In the genomic region with DNA sequence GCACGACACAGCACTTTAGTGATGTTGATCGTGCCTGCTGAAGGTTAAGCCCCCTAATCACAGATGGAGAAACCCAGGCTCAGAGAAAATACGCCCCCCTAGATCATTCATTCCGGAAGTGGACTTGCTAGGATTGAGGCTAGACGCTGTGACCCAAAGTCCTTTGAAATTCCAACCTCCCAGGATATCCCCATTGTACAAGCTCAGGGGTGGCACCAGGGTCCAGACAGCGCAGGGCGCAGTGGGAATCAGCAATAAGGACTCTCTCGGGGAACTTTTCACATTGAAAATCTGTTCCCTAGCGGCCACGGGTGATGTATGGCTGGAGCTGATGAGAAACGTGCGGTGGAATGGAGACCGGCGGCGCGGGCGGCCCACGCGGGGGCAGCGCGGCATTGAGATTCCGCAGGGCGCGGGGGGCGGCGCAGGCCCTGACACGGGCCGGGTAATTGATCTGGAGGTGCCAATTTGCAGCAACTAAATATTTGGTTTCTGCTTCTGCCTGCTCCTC, we compare ENCODE assay signal across 8 mouse cellular contexts. TPM values are rescaled to one million over a fixed set of nuclear protein-coding genes. Genes with fewer than 3 reads are reported as not detected.
DNase-seq lines count a peak whose midpoint lies in the region; ATAC-seq and TF ChIP-seq lines count a peak whose summit lies in the region.

No protein-coding gene starts in this region.

- DNase-seq in kidney, postnatal 36 days = no peak
- no peak for DNase-seq in frontal cortex, postnatal 36 days (ENCODE audit: low spot score in 2 of 2)
- DNase-seq in spleen, postnatal 10 days (ENCODE audit: low spot score in 2 of 2) = no peak
- no peak for DNase-seq in lung, postnatal 14 days

- peak overlapping the region; percentile 79 for H3K4me2 ChIP-seq in kidney, embryonic 16.5 days (replicated peaks; ENCODE audit: low read depth, low read length)
- H3K4me2 ChIP-seq in intestine, postnatal 0 days (replicated peaks; ENCODE audit: low read depth) = peak overlapping the region; percentile 65
- H3K4me2 ChIP-seq in neural tube, embryonic 12.5 days (replicated peaks) = peak overlapping the region; percentile 71

- H3K27me3 ChIP-seq in kidney, embryonic 16.5 days (ENCODE audit: insufficient read depth, low read length) = peaks cover 31% of the 10 kb centered on the region
- peaks cover 36% of the 10 kb centered on the region for H3K27me3 ChIP-seq in intestine, postnatal 0 days (replicated peaks; ENCODE audit: control insufficient read depth, insufficient read depth, low read length)
- H3K27me3 ChIP-seq in neural tube, embryonic 12.5 days (replicated peaks) = peaks cover 45% of the 10 kb centered on the region

- peaks cover 8% of the 10 kb centered on the region for H3K36me3 ChIP-seq in kidney, embryonic 16.5 days (ENCODE audit: insufficient read depth, low read length)
- H3K36me3 ChIP-seq in intestine, postnatal 0 days (ENCODE audit: control insufficient read depth, insufficient read depth) = peaks cover 7% of the 10 kb centered on the region; the same call in 1 of the 2 replicates
- peaks cover 7% of the 10 kb centered on the region for H3K36me3 ChIP-seq in neural tube, embryonic 12.5 days

- peak overlapping the region; percentile 49 for H3K4me3 ChIP-seq in kidney, embryonic 16.5 days (ENCODE audit: low read length)
- H3K4me3 ChIP-seq in embryonic fibroblast, embryonic 13.5 days (ENCODE audit: insufficient read depth, low read length) = peak overlapping the region; percentile 10
- H3K4me3 ChIP-seq in intestine, postnatal 0 days (ENCODE audit: low read depth, low read length) = peak overlapping the region; percentile 34
- H3K4me3 ChIP-seq in neural tube, embryonic 12.5 days = peak overlapping the region; percentile 29

- no peak overlapping the region for H3K27ac ChIP-seq in kidney, embryonic 16.5 days (ENCODE audit: low read length)
- H3K27ac ChIP-seq in embryonic fibroblast, embryonic 13.5 days (ENCODE audit: insufficient read depth, low read length) = no peak overlapping the region
- no peak overlapping the region for H3K27ac ChIP-seq in intestine, postnatal 0 days (ENCODE audit: low read depth, low read length)
- no peak overlapping the region for H3K27ac ChIP-seq in neural tube, embryonic 12.5 days

- H3K4me1 ChIP-seq in kidney, embryonic 16.5 days (ENCODE audit: insufficient read depth, low read length) = peaks cover 23% of the 10 kb centered on the region
- no peaks in the 10 kb centered on the region for H3K4me1 ChIP-seq in embryonic fibroblast, embryonic 13.5 days (ENCODE audit: control insufficient read depth, insufficient read depth, low read length)
- H3K4me1 ChIP-seq in intestine, postnatal 0 days (replicated peaks; ENCODE audit: control insufficient read depth, insufficient read depth, low read length) = no peaks in the 10 kb centered on the region
- H3K4me1 ChIP-seq in neural tube, embryonic 12.5 days = peaks cover 44% of the 10 kb centered on the region

- ATAC-seq in kidney, embryonic 16.5 days (ENCODE audit: low FRiP score, low TSS enrichment) = no peak
- no peak for ATAC-seq in intestine, postnatal 0 days
- ATAC-seq in neural tube, embryonic 12.5 days (ENCODE audit: low FRiP score, low read depth) = no peak

- H3K9me3 ChIP-seq in kidney, embryonic 16.5 days (ENCODE audit: low read length) = no peaks in the 10 kb centered on the region
- no peaks in the 10 kb centered on the region for H3K9me3 ChIP-seq in intestine, postnatal 0 days (ENCODE audit: control insufficient read depth)
- H3K9me3 ChIP-seq in neural tube, embryonic 12.5 days = no peaks in the 10 kb centered on the region

- WGBS in kidney, embryonic 16.5 days = 5% methylated on average over 28 of the region's 28 CpGs
- 11% methylated on average over 28 of the region's 28 CpGs for WGBS in intestine, postnatal 0 days
- WGBS in neural tube, embryonic 12.5 days = 5% methylated on average over 28 of the region's 28 CpGs

- no peak for TF ChIP-seq POLR2A in embryonic fibroblast, embryonic 13.5 days (IDR thresholded peaks at IDR 0.05; ENCODE audit: low read depth, low read length)

- TF ChIP-seq CTCF in embryonic fibroblast, embryonic 13.5 days (IDR thresholded peaks at IDR 0.05; ENCODE audit: borderline replicate concordance, insufficient read depth, low read length) = no peak
- no peak for TF ChIP-seq CTCF in intestine, postnatal 0 days (IDR thresholded peaks at IDR 0.05; ENCODE audit: low read depth)

- peak overlapping the region; percentile 52 for H3K9ac ChIP-seq in kidney, embryonic 16.5 days (replicated peaks; ENCODE audit: low read length)
- no peak overlapping the region for H3K9ac ChIP-seq in intestine, postnatal 0 days (ENCODE audit: low read depth, low read length)
- peak overlapping the region; percentile 38; the same call in 1 of the 2 replicates for H3K9ac ChIP-seq in neural tube, embryonic 12.5 days

RNA-seq across cellular contexts. Expression of a gene that starts 38.3 kb away (rescaled TPM):
- polyA plus RNA-seq in kidney, embryonic 16.5 days (2015; fragmentation: Nextera tagmentation; extraction: Ambion mirVana) = 50.7 and 51.9 TPM in 2 replicates
- polyA plus RNA-seq in embryonic fibroblast, embryonic 13.5 days (2011; ENCODE audit: insufficient read length, low read depth, missing spikeins) = 91.1 and 111 TPM in 2 replicates
- polyA plus RNA-seq in intestine, postnatal 0 days (2015; fragmentation: Nextera tagmentation; extraction: Ambion mirVana) = 58.4 and 63.1 TPM in 2 replicates
- polyA plus RNA-seq in neural tube, embryonic 12.5 days (2016; fragmentation: Nextera tagmentation; extraction: Ambion mirVana) = 44.9 and 49.7 TPM in 2 replicates

RNA-seq across cellular contexts. Expression of a gene that starts 38.4 kb away (rescaled TPM):
- polyA plus RNA-seq in kidney, embryonic 16.5 days (2015; fragmentation: Nextera tagmentation; extraction: Ambion mirVana) = 161 and 201 TPM in 2 replicates
- polyA plus RNA-seq in embryonic fibroblast, embryonic 13.5 days (2011; ENCODE audit: insufficient read length, low read depth, missing spikeins) = 57.7 and 66.6 TPM in 2 replicates
- polyA plus RNA-seq in intestine, postnatal 0 days (2015; fragmentation: Nextera tagmentation; extraction: Ambion mirVana) = 40.4 and 45.9 TPM in 2 replicates
- polyA plus RNA-seq in neural tube, embryonic 12.5 days (2016; fragmentation: Nextera tagmentation; extraction: Ambion mirVana) = 150 and 170 TPM in 2 replicates

RNA-seq across cellular contexts. Expression of a gene that starts 43.2 kb away (rescaled TPM):
- polyA plus RNA-seq in kidney, embryonic 16.5 days (2015; fragmentation: Nextera tagmentation; extraction: Ambion mirVana) = 2.5 and 3.0 TPM in 2 replicates
- polyA plus RNA-seq in embryonic fibroblast, embryonic 13.5 days (2011; ENCODE audit: insufficient read length, low read depth, missing spikeins) = not detected in 2 replicates
- polyA plus RNA-seq in intestine, postnatal 0 days (2015; fragmentation: Nextera tagmentation; extraction: Ambion mirVana) = 0.85 and 1.1 TPM in 2 replicates
- polyA plus RNA-seq in neural tube, embryonic 12.5 days (2016; fragmentation: Nextera tagmentation; extraction: Ambion mirVana) = 2.9 and 3.8 TPM in 2 replicates
